Mouse (Mus musculus): Measurements from ENCODE around the gene Cacna1e. TPM values are rescaled to one million over a fixed set of nuclear protein-coding genes. Genes with fewer than 3 reads are reported as not detected.

Cacna1e gene
- polyA plus RNA-seq, 1 experiment from 2014 or later: 5.8 TPM

DNA sequence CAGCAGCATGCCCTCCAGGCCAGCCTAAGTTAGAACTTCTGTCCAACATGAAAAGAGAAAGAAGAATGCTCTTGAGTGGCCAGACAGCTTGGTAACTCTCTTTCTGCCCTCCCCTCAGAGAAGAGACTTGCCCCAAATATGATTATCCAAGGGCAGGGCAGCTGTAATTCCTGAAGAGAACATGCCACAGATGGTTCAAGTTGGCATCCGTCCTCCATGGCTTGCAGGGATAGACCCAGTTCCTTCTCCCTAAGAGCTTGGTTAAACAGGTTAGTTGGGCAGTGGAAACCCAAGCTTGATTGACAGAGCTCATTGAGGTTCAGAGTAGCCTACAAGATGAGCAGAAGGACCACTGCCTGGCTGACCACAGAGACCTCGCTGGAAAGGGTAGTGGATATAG is 85.5 kb downstream of the Cacna1e start:
- no peaks in the 10 kb centered on the region for H3K4me1 ChIP-seq

DNA sequence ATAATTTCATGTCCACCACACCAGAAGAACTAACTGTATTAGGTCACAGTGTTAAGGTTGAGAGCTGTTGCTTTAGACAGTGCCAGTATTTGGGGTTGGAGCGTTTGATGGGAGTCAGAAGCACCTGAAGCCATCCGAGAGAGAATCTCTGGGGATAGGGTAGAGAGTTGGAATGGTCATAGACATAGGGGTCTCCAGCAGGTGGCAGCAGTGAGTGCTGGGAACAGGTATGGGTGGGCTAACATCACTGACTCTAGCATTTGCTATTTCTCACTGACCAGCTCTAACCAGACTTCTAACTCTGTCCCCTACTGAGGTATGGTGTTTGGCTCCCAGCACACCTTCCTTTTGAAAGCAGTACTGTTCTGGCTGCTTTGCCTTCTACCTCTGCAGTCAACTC is 87.6 kb downstream of the Cacna1e start:
- no peak for ATAC-seq
- Histone ChIP-seq H3K27ac (no peak overlapping the region), H3K4me1 (0 out of 2 replicates have a peak, but pooled peaks cover 5% of the 10 kb centered on the region), H3K4me3 (no peak overlapping the region), H3K27me3 (no peaks in the 10 kb centered on the region), H3K9me3 (replicated peaks) (no peaks in the 10 kb centered on the region), H3K4me2 (no peak overlapping the region), H3K9ac (no peak overlapping the region), H3K36me3 (ENCODE audit: poor library complexity, severe bottlenecking) (no peaks in the 10 kb centered on the region)
- 67% methylated on average over 2 of the region's 2 CpGs for WGBS

More for the DNA sequence above, 85.5 kb downstream of the Cacna1e start:
- no peak overlapping the region for H3K27ac ChIP-seq
- no peaks in the 10 kb centered on the region for H3K27me3 ChIP-seq
- no peak for ATAC-seq
- H3K9ac ChIP-seq: no peak overlapping the region
- H3K36me3 ChIP-seq (ENCODE audit: poor library complexity, severe bottlenecking): no peaks in the 10 kb centered on the region
- WGBS: 60% methylated on average over 2 of the region's 2 CpGs
- no peak overlapping the region for H3K4me3 ChIP-seq
- H3K9me3 ChIP-seq (replicated peaks): no peaks in the 10 kb centered on the region
- no peak overlapping the region for H3K4me2 ChIP-seq

DNA sequence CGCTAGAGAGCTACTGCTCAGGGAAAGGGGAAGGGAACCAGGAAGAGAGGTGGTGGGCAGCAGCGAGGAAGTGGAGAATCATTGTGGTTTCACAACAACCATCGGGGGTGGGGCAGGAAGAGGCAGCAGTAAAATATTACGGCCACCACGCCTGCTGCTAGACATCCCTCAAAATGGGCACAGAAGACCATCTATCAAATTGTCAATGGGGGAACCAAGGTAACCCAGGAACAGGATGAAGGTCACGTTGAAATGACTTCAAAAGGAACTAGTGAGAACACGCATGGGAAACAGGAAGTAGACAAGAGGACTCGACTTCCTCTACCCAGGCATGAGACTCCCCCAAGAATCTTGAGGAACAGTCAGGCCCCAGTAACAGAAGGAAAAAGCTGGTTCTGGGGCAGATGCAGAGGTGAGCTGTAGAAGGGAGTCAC is 89.8 kb downstream of the Cacna1e start:
- WGBS: 89% methylated on average over 8 of the region's 8 CpGs
- H3K4me3 ChIP-seq: no peak overlapping the region
- no peak overlapping the region for H3K4me2 ChIP-seq
- no peaks in the 10 kb centered on the region for H3K9me3 ChIP-seq (replicated peaks)
- H3K27me3 ChIP-seq: no peaks in the 10 kb centered on the region
- no peaks in the 10 kb centered on the region for H3K36me3 ChIP-seq (ENCODE audit: poor library complexity, severe bottlenecking)
- ATAC-seq: no peak
- no peak overlapping the region for H3K9ac ChIP-seq
- no peak overlapping the region for H3K27ac ChIP-seq
- 0 out of 2 replicates have a peak, but pooled peaks cover 18% of the 10 kb centered on the region for H3K4me1 ChIP-seq

DNA sequence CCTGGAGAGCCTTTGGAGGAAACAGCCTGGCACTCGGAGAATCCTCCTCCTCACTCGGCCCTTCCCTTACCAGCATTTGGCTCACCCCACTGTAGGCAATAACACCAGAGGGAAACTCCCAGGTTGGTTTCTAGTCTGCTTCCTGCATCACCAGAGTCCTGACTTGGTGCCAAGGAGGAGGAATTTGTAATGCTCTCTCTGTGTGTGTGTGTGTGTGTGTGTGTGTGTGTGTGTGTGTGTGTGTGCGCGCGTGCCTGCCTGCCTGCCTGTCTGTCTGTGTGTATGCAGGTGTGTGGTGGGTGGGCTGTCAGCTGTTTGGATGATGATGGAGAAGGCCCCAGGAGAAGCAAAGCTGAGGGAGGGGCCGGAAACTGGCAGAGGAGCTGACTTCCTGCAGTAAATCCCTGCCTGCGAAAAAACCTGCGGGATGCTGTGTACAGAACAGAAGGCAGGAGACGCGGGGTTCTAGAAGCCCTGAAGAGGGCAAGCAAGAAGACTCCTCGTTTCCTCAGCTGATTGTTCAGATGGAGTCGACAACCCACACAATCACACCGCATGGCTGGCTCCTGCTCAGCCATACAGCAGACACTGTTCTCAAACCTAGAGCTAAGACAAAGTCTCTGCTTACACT is 92.6 kb downstream of the Cacna1e start:
- H3K27ac ChIP-seq: peak overlapping the region; percentile 27
- peak; percentile 23; the same call in 1 of the 2 replicates for ATAC-seq
- H3K9ac ChIP-seq: no peak overlapping the region
- H3K4me3 ChIP-seq: no peak overlapping the region
- H3K9me3 ChIP-seq (replicated peaks): no peaks in the 10 kb centered on the region
- no peaks in the 10 kb centered on the region for H3K36me3 ChIP-seq (ENCODE audit: poor library complexity, severe bottlenecking)
- H3K27me3 ChIP-seq: no peaks in the 10 kb centered on the region
- WGBS: 66% methylated on average over 13 of the region's 13 CpGs
- H3K4me2 ChIP-seq: no peak overlapping the region
- H3K4me1 ChIP-seq: 0 out of 2 replicates have a peak, but pooled peaks cover 18% of the 10 kb centered on the region

DNA sequence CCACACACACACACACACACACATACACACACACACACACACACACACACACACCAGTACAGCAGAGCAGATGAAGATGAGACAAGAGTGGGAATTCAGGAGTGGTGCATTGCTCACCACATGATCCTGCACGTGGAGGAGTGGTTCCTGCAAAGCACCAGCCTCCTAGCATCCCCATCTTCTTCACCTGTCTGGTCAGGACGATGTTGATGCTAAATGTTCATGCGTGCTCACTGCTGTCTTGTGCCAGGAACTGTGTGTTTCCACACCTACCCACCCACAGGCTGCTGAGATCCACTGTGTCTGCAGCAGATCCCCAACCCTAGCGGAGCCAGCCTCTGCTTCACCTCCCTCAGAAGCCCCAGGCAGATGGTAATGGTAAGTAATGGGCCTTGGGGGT is 95.8 kb downstream of the Cacna1e start:
- WGBS: 77% methylated on average over 4 of the region's 4 CpGs
- peak; percentile 17; the same call in 1 of the 2 replicates for ATAC-seq
- H3K36me3 ChIP-seq (ENCODE audit: poor library complexity, severe bottlenecking): no peaks in the 10 kb centered on the region
- 0 out of 2 replicates have a peak, but pooled peaks cover 18% of the 10 kb centered on the region for H3K4me1 ChIP-seq
- H3K4me2 ChIP-seq: no peak overlapping the region
- no peak overlapping the region for H3K27ac ChIP-seq
- H3K27me3 ChIP-seq: no peaks in the 10 kb centered on the region
- H3K9me3 ChIP-seq (replicated peaks): no peaks in the 10 kb centered on the region
- H3K9ac ChIP-seq: no peak overlapping the region
- no peak overlapping the region for H3K4me3 ChIP-seq

DNA sequence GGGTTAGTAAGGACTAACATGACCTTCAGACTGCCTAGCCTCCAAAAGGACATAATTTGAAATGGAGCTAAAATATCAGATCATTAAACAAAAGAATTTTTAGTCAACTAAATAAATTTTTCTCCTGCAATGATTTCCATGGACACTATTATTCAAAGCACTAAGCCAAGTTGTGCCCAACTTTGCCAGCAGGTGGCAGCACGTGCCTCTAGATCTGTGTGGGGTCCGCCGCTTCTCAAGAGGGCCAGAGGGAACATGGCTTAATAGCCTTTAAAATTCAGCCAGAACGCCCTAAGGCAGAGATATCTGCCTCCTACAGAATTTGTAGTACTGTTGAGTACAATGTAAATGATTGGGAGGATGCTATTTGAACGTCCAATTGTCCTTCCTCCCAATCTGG is 96.2 kb downstream of the Cacna1e start:
- Histone ChIP-seq H3K27ac (no peak overlapping the region), H3K4me2 (no peak overlapping the region)
- 10% methylated on average over 5 of the region's 5 CpGs for WGBS

DNA sequence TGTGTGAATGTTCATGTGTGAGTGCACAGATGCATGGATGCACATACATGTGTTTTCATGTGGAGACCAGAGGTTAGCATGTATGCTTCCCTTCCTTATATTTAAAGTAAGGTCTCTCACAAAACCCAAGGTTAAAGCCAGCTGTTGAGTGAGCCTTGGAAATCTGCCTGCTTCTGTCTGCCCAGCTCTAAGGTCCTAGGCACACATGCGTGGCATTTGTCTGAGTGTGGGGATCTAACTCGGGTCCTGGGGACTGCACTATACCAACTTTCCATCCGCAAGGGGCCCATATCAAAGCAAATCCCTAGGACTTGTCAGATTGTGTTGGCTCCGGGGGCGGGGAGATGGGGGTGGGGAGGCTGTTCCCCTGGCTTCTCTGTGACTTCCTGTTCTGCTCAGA is 96.9 kb downstream of the Cacna1e start:
- Histone ChIP-seq H3K27ac (no peak overlapping the region), H3K9ac (no peak overlapping the region), H3K36me3 (ENCODE audit: poor library complexity, severe bottlenecking) (no peaks in the 10 kb centered on the region), H3K9me3 (replicated peaks) (no peaks in the 10 kb centered on the region), H3K4me3 (no peak overlapping the region), H3K27me3 (no peaks in the 10 kb centered on the region), H3K4me2 (no peak overlapping the region), H3K4me1 (0 out of 2 replicates have a peak, but pooled peaks cover 18% of the 10 kb centered on the region)
- WGBS: 73% methylated on average over 5 of the region's 5 CpGs
- ATAC-seq: no peak

More for the DNA sequence above, 96.2 kb downstream of the Cacna1e start:
- no peak overlapping the region for H3K4me3 ChIP-seq
- H3K9me3 ChIP-seq (replicated peaks): no peaks in the 10 kb centered on the region
- no peak overlapping the region for H3K9ac ChIP-seq
- no peaks in the 10 kb centered on the region for H3K36me3 ChIP-seq (ENCODE audit: poor library complexity, severe bottlenecking)
- peak; percentile 54; the same call in 1 of the 2 replicates for ATAC-seq
- no peaks in the 10 kb centered on the region for H3K27me3 ChIP-seq
- 0 out of 2 replicates have a peak, but pooled peaks cover 18% of the 10 kb centered on the region for H3K4me1 ChIP-seq

DNA sequence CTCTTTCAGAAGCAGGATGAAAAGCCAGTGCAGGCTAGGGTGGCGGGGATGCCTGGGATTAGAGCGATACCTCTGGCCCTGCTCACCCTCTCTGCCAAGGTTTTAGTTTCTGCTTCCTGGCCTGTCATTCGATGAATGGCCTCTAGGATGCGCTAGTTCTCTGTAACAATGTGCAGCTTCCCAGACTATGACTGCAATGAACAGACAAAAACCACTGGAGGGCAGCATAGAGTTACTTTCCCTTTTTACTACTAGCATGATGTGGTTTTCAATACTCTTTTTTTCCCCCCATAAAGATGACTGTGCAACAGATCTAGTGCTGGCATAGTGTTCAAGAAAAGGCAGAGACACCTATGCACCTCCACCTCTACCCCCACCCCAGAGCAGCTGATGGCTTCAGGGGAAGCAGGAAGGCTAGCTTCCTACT is 98.0 kb downstream of the Cacna1e start:
- Histone ChIP-seq H3K4me2 (peak overlapping the region; percentile 27; the same call in 1 of the 2 replicates), H3K9me3 (replicated peaks) (no peaks in the 10 kb centered on the region), H3K4me1 (0 out of 2 replicates have a peak, but pooled peaks cover 9% of the 10 kb centered on the region), H3K27ac (no peak overlapping the region), H3K27me3 (no peaks in the 10 kb centered on the region), H3K4me3 (no peak overlapping the region), H3K9ac (no peak overlapping the region), H3K36me3 (ENCODE audit: poor library complexity, severe bottlenecking) (no peaks in the 10 kb centered on the region)
- WGBS: 3% methylated on average over 4 of the region's 4 CpGs
- peak; percentile 52 for ATAC-seq

DNA sequence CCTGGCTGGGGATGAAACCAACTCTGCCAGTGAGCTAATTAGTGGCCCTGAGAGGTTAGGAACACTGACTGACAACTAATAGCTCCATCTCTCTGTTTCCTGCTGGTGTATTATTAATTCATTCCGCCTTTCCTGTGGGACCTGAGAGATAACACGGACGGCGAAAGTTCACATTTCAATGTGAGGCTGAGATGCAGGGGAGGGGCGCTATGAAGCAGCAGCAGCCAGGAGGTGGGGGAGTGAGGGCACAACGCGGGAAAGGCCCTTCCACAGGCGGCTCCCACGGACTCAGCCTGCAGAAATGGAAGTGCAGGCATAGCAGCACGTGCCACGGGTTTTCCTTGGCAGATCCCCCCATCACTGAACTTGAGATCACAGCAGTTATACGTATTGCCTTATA is 99.4 kb downstream of the Cacna1e start:
- no peak overlapping the region for H3K4me2 ChIP-seq
- H3K9ac ChIP-seq: no peak overlapping the region
- no peak overlapping the region for H3K27ac ChIP-seq
- no peak overlapping the region for H3K4me3 ChIP-seq
- whole genome bisulfite sequencing: 28% methylated on average over 12 of the region's 12 CpGs
- no peaks in the 10 kb centered on the region for H3K36me3 ChIP-seq (ENCODE audit: poor library complexity, severe bottlenecking)
- H3K4me1 ChIP-seq: no peaks in the 10 kb centered on the region
- no peak for ATAC-seq
- H3K9me3 ChIP-seq (replicated peaks): no peaks in the 10 kb centered on the region
- no peaks in the 10 kb centered on the region for H3K27me3 ChIP-seq

DNA sequence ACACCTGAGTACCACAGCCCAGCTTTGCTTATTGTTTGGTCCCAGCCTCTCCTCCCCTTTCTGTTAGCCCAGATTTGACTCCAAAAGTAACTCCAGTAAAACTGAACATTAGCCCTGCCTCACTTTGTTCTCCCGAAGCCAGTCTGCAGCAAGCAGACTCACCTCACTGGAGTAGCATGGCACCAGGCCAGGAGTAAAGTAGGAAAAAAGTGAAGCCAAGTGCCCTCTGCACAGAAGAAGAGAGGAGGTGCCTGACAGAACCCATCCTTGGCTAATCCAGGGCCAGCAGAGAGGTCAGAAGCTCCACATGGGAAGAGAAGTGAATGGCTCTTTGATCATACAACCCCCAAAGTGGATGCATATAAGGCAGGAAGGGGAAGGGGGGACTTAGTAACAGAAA is 100.8 kb downstream of the Cacna1e start:
- H3K9ac ChIP-seq: no peak overlapping the region
- no peak overlapping the region for H3K4me2 ChIP-seq
- 90% methylated on average over 1 of the region's 1 CpGs for WGBS
- no peaks in the 10 kb centered on the region for H3K27me3 ChIP-seq
- no peaks in the 10 kb centered on the region for H3K4me1 ChIP-seq
- H3K9me3 ChIP-seq (replicated peaks): no peaks in the 10 kb centered on the region
- H3K36me3 ChIP-seq (ENCODE audit: poor library complexity, severe bottlenecking): no peaks in the 10 kb centered on the region
- H3K27ac ChIP-seq: no peak overlapping the region
- no peak overlapping the region for H3K4me3 ChIP-seq
- ATAC-seq: no peak

DNA sequence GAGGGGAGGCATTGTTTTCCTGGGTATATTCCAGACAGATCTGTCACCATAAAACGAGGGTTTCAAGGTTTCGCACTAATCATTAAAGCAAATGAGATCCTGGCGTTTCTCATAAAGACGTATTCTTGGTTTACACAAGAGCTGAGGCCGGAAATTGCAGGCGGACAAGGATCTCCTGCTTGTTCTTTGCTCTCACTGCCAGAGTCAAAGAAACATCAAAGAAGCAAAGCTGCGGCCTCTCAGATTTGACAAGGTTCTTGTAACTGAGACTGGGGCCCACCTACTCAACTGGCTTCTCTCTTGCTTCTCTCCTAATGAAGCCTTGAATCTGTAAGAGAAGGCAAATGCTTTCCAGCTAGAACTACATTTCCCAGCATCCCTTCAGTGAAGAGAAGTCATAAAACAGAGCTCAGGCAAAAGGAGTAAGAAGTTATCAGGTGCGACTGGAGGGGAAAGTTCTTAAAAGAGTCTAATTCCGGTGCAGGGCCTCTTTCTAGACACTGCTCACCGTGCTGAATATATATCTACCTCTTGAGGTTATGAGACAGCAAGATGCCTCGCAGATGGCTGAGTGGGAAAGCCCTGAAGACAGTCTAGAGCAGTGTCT is 104.3 kb downstream of the Cacna1e start:
- Histone ChIP-seq H3K9ac (no peak overlapping the region), H3K4me1 (no peaks in the 10 kb centered on the region), H3K27me3 (no peaks in the 10 kb centered on the region), H3K27ac (no peak overlapping the region), H3K4me2 (no peak overlapping the region), H3K4me3 (no peak overlapping the region), H3K36me3 (ENCODE audit: poor library complexity, severe bottlenecking) (no peaks in the 10 kb centered on the region), H3K9me3 (replicated peaks) (no peaks in the 10 kb centered on the region)
- ATAC-seq: no peak
- WGBS: 70% methylated on average over 11 of the region's 11 CpGs

DNA sequence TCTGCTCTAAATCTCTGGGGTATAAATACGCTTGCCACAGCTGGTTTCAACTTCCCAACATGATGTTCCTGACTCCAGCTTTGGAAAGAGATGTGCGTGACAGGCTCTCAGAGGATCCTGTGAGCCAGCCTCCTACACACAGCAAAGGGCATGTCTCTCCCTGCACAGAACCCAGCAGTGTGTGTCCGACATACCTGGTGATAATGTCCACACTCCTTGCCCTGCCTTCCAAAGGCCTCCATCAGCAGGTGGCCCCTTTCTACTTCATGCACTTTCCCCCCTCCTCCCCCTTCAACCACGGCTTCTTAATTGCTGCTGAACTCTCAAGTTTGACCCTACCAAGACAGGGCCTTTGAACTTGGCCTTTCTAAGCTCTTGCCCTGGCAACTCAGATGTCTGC is 108.0 kb downstream of the Cacna1e start:
- no peak overlapping the region for H3K4me2 ChIP-seq
- H3K9ac ChIP-seq: no peak overlapping the region
- H3K4me3 ChIP-seq: no peak overlapping the region
- no peaks in the 10 kb centered on the region for H3K36me3 ChIP-seq (ENCODE audit: poor library complexity, severe bottlenecking)
- WGBS: 70% methylated on average over 4 of the region's 4 CpGs
- no peaks in the 10 kb centered on the region for H3K27me3 ChIP-seq
- H3K27ac ChIP-seq: no peak overlapping the region
- no peaks in the 10 kb centered on the region for H3K9me3 ChIP-seq (replicated peaks)
- H3K4me1 ChIP-seq: no peaks in the 10 kb centered on the region
- ATAC-seq: no peak

Measured in forebrain, embryonic 13.5 days (tissue).